Mouse (Mus musculus) neural tube, embryonic 12.5 days (tissue): Measurements from ENCODE around the gene Abcb11. TPM values are rescaled to one million over a fixed set of nuclear protein-coding genes. Genes with fewer than 3 reads are reported as not detected.
"Not testable (repeated sequence)": the region's sequence is repeated elsewhere in the genome, so short reads cannot be mapped to it uniquely, and the experiment has no call there.

Source experiments
- ATAC-seq: fragments of 200-750 bp; cut with Nextera tagmentation; 2 replicates; pipeline ENCODE4 v1.8.0; 2017; ENCODE audit warnings: low read depth, mild to moderate bottlenecking, moderate TSS enrichment, moderate library complexity; ENCODE audit not compliant: low FRiP score
- H3K27ac ChIP-seq: fragments of 300-500 bp; sonication (generic); 2 replicates; pipeline ENCODE4 v1.5.1; 2016
- H3K27me3 ChIP-seq: fragments of 300-500 bp; sonication (generic); replicated peaks from 2 replicates; pipeline ENCODE4 v1.6.1; 2016; ENCODE audit warnings: mild to moderate bottlenecking
- H3K36me3 ChIP-seq: fragments of 300-500 bp; sonication (generic); 2 replicates; pipeline ENCODE4 v1.6.1; 2016; ENCODE audit warnings: mild to moderate bottlenecking
- H3K4me1 ChIP-seq: fragments of 300-500 bp; sonication (generic); 2 replicates; pipeline ENCODE4 v1.6.1; 2016
- H3K4me2 ChIP-seq: fragments of 300-500 bp; sonication (generic); replicated peaks from 2 replicates; pipeline ENCODE4 v1.6.1; 2016; ENCODE audit warnings: mild to moderate bottlenecking
- H3K4me3 ChIP-seq: fragments of 300-500 bp; sonication (generic); 2 replicates; pipeline ENCODE4 v1.5.1; 2016
- H3K9ac ChIP-seq: fragments of 300-500 bp; sonication (generic); 2 replicates; pipeline ENCODE4 v1.6.1; 2016; ENCODE audit warnings: mild to moderate bottlenecking
- H3K9me3 ChIP-seq: fragments of 300-500 bp; sonication (generic); 2 replicates; pipeline ENCODE4 v1.6.1; 2016; ENCODE audit warnings: mild to moderate bottlenecking
- WGBS: fragments of 180-500 bp; shearing (Covaris S2); methylation state at CpG from one replicate; pipeline ENCODE4 v1.1.7; 2016; 5-methylcytosine and 5-hydroxymethylcytosine counted together
- polyA plus RNA-seq: library from polyadenylated mRNA; unstranded; fragments of >200 nt; fragmentation: Nextera tagmentation; extraction: Ambion mirVana; gene quantifications from 2 replicates; pipeline ENCODE4 v1.2.1, GENCODE M21; 2016

Abcb11 gene
- not detected in 2 replicates for polyA plus RNA-seq

DNA sequence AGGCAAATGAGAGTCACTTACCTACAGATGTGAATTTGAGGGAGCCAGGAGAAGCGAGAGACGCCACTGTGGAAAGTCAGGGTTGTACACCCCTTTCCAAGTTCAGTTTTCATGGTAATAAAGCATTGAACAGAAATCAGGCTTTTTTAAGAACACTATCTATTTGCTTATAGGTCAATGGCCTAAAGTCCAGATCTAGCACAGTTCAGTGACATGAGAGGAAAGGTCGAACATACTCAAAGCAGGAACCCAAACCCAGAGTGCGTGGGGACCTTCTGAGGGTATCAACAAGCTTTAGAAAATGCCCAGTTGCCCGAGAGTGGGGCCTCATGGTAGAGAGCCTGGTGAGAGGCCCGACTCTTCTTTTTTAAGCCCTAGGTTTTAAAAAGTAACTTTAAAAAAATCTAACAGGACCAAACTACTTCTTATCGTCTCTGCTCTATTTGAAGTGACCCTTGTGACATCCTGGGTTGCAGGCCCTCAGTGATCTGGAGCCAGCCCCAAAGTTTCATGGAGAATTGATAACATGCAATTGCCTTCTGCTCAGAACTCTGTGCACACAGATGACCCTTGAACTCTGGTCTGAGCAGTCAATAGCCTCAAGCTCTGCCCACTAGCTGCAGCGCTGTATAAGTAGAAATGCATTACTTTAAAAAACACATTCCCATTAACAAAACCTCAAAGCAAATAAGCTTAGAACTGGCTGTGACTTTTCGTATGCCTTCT lies at the start of gene Abcb11:
TSS of gene Abcb11 (minus strand) at position 121 of the 726 bp plus-strand sequence.
- ATAC-seq = no peak
- H3K9ac ChIP-seq = no peak within 1 kb of the TSS
- H3K4me1 ChIP-seq = no peaks in the 10 kb centered on the region
- H3K27ac ChIP-seq = no peak within 1 kb of the TSS
- no peaks in the 10 kb centered on the region for H3K27me3 ChIP-seq
- WGBS = 89% methylated on average over 9 of the region's 9 CpGs
- H3K4me2 ChIP-seq = no peak within 1 kb of the TSS
- H3K4me3 ChIP-seq = no peak within 1 kb of the TSS
- no peaks in the 10 kb centered on the region for H3K36me3 ChIP-seq
- no peaks in the 10 kb centered on the region for H3K9me3 ChIP-seq

DNA sequence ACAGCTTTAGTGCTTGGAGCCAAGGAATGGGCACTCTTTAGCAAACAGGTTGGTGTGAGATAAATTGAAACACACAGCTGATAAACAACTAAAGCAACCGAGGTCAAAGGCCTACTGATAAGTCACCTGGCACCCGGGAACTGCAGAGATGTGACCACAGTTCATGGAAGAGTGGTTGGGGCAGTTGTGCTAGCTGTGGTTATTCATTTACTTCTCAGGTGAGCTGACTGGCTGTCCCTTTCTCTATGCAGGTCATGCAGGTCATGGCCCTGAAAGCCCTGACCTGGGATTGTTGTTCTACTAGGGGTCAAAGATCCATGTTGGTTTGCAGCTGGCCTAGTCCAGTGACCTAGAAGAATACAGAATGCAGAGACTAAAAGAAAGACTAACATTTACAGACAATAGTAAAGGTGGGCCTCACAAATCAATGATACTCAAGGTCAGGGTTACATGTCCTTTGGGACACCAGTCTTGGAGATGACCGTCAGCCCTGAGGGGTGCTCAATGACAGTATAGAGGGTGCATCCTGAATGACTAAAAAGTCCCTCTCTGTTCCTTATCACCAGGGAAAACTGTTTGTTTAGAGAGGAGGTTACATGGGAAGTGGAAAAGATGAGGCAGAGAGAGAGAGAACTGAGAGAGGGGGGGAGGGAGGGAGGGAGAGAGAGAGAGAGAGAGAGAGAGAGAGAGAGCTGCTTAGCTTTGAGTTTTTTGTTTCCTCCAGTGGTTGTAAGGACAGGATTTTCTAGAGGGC lies 43.9 kb upstream of the Abcb11 start:
- no peak overlapping the region for H3K27ac ChIP-seq
- no peak overlapping the region for H3K4me2 ChIP-seq
- H3K9ac ChIP-seq = no peak overlapping the region
- no peaks in the 10 kb centered on the region for H3K36me3 ChIP-seq
- H3K9me3 ChIP-seq = no peaks in the 10 kb centered on the region
- H3K4me1 ChIP-seq = no peaks in the 10 kb centered on the region
- H3K4me3 ChIP-seq = no peak overlapping the region
- no peaks in the 10 kb centered on the region for H3K27me3 ChIP-seq
- ATAC-seq = no peak
- 88% methylated on average over 3 of the region's 3 CpGs for WGBS

DNA sequence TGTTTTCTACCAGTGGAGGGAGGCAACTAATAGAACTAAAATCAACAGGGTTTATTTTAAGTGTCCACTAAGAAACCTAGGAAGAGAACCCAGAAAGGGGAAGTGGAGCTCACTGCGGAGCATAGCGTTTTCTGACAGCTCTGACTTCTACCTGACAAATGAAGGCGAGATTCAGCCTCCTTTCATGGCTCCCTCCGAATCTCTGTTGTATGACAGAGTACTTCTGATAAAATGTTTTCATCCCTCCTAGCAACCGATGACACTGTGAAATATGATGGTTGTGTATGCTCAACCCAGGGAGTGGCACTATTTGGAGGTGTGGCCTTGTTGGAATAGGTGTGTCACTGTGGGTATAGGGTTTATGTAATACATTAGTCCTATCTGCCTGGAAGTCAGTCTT lies 40.4 kb upstream of the Abcb11 start:
- Histone ChIP-seq H3K4me2 (no peak overlapping the region), H3K9ac (no peak overlapping the region), H3K27ac (no peak overlapping the region), H3K4me1 (no peaks in the 10 kb centered on the region), H3K36me3 (no peaks in the 10 kb centered on the region), H3K9me3 (no peaks in the 10 kb centered on the region), H3K27me3 (no peaks in the 10 kb centered on the region), H3K4me3 (no peak overlapping the region)
- ATAC-seq = no peak
- 90% methylated on average over 5 of the region's 5 CpGs for WGBS

DNA sequence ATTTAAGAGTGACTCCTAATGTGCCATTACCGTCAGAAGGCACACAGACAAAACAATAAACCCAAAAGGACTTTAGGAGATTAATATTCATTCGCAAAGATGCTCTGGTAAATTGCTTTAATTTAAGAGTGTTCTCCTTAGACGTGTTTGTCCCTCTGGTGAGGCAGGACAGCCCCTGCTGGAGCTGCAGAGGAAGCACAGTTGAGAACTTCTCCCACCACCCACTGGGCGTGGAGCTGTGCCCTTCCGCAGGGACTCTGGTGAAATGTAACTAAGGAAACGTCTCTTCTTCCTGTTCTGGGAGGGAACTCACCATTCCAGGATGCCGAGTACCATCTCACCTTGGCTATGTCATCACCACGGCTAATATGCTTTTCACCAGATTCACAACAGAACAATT lies 39.3 kb upstream of the Abcb11 start:
- Histone ChIP-seq H3K9ac (no peak overlapping the region), H3K9me3 (no peaks in the 10 kb centered on the region), H3K27me3 (no peaks in the 10 kb centered on the region), H3K27ac (no peak overlapping the region), H3K4me3 (no peak overlapping the region), H3K4me2 (no peak overlapping the region), H3K4me1 (no peaks in the 10 kb centered on the region), H3K36me3 (no peaks in the 10 kb centered on the region)
- WGBS = 49% methylated on average over 8 of the region's 8 CpGs
- no peak for ATAC-seq

DNA sequence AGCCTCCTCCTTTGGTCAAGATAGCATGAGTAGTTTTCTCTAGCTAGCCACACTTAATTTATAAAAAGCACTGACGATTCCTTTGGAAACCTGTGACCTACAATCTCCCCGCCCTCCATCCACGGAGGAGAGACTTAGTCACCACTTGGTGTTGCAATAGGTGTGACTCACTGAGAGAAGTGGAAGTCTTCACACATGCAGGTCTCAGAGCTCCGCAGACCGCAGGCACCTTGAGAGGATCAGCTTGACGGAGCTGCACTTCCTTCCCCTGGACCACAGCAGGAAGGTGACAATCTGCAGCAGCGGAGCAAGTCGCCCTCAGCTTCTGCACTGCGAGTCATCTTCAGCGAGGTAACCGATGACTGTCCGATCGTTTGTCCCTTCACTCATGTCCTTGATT lies 37.9 kb upstream of the Abcb11 start, which contains the start of gene Dhrs9:
TSS of gene Dhrs9 (plus strand) at position 165 of the 400 bp plus-strand sequence.
- H3K4me3 ChIP-seq = no peak within 1 kb of the TSS
- H3K27me3 ChIP-seq = no peaks in the 10 kb centered on the region
- WGBS = 83% methylated on average over 13 of the region's 13 CpGs
- H3K4me2 ChIP-seq = no peak within 1 kb of the TSS
- no peak within 1 kb of the TSS for H3K9ac ChIP-seq
- H3K9me3 ChIP-seq = no peaks in the 10 kb centered on the region
- no peak for ATAC-seq
- H3K36me3 ChIP-seq = no peaks in the 10 kb centered on the region
- H3K27ac ChIP-seq = no peak within 1 kb of the TSS
- H3K4me1 ChIP-seq = no peaks in the 10 kb centered on the region

DNA sequence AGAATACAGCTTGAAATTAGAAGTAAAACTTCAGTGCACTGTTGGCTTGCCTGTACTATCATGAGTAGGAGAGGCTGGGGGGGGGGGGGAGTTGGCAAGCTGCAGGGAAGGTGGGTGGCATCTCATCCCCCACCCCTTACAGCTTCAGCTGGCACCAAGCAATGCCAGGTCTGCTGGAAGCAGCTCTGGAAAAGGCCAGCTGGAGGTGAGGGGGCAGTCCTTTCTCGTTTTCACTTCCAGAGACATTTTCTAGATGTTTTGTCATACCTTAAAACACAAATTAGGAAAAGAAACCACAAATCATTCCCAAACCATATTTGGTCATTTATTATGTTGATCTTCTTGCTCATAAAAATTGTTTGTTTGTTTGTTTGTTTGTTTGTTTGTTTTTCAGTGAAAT lies 37.4 kb upstream of the Abcb11 start:
- ATAC-seq = no peak
- no peaks in the 10 kb centered on the region for H3K36me3 ChIP-seq
- no peaks in the 10 kb centered on the region for H3K9me3 ChIP-seq
- H3K9ac ChIP-seq = no peak overlapping the region
- no peak overlapping the region for H3K4me2 ChIP-seq
- H3K27ac ChIP-seq = no peak overlapping the region
- whole genome bisulfite sequencing = 79% methylated on average over 1 of the region's 1 CpGs
- H3K4me1 ChIP-seq = no peaks in the 10 kb centered on the region
- no peaks in the 10 kb centered on the region for H3K27me3 ChIP-seq
- no peak overlapping the region for H3K4me3 ChIP-seq

DNA sequence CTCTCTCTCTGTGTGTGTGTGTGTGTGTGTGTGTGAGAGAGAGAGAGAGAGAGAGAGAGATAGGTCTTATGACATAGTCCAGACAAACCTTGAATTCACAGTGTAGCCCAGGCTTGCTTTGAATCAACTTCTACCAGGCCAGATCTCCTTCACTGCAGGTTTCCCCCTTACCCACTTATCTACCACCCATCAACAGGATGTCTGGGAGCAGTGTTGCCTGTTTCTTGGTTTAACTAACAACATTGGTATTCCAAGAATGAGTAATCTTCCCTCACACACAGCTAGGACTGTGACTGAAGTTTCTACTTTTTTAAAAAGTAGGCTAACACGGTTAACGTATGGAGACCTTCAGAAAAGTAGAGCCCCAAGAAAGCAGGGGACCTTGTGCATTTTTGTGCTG lies 34.4 kb upstream of the Abcb11 start:
- H3K27ac ChIP-seq = no peak overlapping the region
- H3K4me1 ChIP-seq = no peaks in the 10 kb centered on the region
- H3K9me3 ChIP-seq = no peaks in the 10 kb centered on the region
- no peaks in the 10 kb centered on the region for H3K36me3 ChIP-seq
- no peak for ATAC-seq
- no peak overlapping the region for H3K4me3 ChIP-seq
- no peak overlapping the region for H3K9ac ChIP-seq
- no peaks in the 10 kb centered on the region for H3K27me3 ChIP-seq
- no peak overlapping the region for H3K4me2 ChIP-seq
- WGBS = 89% methylated on average over 2 of the region's 2 CpGs

DNA sequence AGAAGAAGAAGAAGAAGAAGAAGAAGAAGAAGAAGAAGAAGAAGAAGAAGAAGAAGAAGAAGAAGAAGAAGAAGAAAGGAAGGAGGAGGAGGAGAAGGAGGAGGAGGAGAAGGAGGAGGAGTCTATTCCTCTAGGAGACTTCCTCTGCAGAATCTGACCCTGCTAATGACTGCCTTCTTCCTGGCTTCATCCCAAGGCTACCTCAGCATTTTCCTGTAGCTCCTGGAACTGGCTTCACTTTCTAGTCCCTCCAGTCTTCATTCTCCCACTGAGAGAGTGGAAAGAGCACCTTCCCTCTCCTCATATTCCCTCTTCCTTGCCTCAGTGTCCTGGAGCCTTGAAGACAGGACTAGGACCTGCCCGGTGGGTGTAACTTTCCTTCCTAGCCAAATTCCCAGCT lies 22.9 kb upstream of the Abcb11 start:
- Histone ChIP-seq H3K27ac (no peak overlapping the region), H3K4me3 (no peak overlapping the region), H3K4me2 (no peak overlapping the region), H3K4me1 (no peaks in the 10 kb centered on the region), H3K27me3 (no peaks in the 10 kb centered on the region), H3K36me3 (no peaks in the 10 kb centered on the region), H3K9me3 (no peaks in the 10 kb centered on the region), H3K9ac (no peak overlapping the region)
- ATAC-seq = no peak
- 92% methylated on average over 1 of the region's 1 CpGs for WGBS

DNA sequence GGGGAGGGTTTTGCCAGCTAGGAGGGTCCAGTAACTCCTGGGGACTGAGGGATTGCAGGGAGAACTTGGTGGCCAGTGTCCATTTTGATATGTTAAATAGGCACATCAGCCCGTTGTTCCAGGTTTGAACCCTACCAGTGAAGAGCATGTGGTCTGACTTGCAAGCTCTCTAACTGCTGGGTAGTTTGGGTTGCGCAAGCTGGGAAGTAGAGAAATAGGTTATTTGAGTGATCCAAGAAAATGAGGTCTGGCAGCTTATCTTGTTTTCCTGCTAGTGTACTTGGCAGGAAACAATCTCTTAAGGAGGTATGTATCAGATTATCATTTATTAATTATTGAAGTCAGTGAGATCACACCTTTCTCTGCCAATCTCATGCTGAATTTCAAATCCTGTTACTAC lies 22.4 kb upstream of the Abcb11 start:
- no peak for ATAC-seq
- H3K27ac ChIP-seq = no peak overlapping the region
- H3K36me3 ChIP-seq = no peaks in the 10 kb centered on the region
- H3K9ac ChIP-seq = no peak overlapping the region
- no peaks in the 10 kb centered on the region for H3K9me3 ChIP-seq
- no peak overlapping the region for H3K4me2 ChIP-seq
- H3K27me3 ChIP-seq = no peaks in the 10 kb centered on the region
- no peak overlapping the region for H3K4me3 ChIP-seq
- 85% methylated on average over 2 of the region's 2 CpGs for WGBS
- H3K4me1 ChIP-seq = no peaks in the 10 kb centered on the region

DNA sequence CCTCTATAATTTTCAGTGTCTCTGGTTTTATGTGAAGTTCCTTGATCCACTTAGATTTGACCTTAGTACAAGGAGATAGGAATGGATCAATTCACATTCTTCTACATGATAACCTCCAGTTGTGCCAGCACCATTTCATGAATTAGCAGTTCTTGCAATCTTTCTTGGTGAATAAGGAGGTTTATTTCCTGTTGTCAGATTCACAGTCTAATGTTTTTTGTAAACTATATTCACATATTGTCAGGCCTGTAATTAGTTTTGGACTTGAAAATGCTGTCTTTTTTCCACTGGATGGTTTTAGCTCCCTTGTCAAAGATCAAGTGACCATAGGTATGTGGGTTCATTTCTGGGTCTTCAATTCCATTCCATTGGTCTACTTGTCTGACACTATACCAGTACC lies 13.0 kb upstream of the Abcb11 start:
- peak; percentile 100 for ATAC-seq
- H3K4me1 ChIP-seq, H3K36me3 ChIP-seq, H3K9me3 ChIP-seq, H3K4me3 ChIP-seq, H3K4me2 ChIP-seq, H3K27me3 ChIP-seq, H3K9ac ChIP-seq, H3K27ac ChIP-seq: not testable (repeated sequence)

DNA sequence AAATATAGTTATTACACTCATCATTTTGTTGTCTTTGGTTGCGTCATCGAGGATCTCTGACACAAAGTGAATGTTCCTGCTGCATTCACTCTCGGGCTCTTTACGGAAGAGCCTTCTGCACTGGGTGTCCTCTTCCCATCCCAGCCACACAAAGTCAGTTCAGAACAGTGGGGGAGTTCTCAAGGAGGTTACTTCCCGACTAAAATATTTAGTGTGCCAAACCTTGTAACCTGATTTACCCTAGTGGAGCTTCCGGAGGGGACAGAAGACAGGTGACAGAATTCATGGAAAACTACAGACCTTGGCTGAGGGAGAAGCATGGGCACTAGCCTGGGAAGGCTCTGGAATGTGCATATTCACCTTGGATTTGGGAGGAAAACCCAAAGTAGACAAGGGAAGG lies 910 bp downstream of the Abcb11 start:
- Histone ChIP-seq H3K36me3 (no peaks in the 10 kb centered on the region), H3K4me2 (no peak overlapping the region), H3K27ac (no peak overlapping the region), H3K9ac (no peak overlapping the region), H3K27me3 (no peaks in the 10 kb centered on the region), H3K9me3 (no peaks in the 10 kb centered on the region), H3K4me3 (no peak overlapping the region), H3K4me1 (no peaks in the 10 kb centered on the region)
- 91% methylated on average over 6 of the region's 6 CpGs for WGBS
- no peak for ATAC-seq

DNA sequence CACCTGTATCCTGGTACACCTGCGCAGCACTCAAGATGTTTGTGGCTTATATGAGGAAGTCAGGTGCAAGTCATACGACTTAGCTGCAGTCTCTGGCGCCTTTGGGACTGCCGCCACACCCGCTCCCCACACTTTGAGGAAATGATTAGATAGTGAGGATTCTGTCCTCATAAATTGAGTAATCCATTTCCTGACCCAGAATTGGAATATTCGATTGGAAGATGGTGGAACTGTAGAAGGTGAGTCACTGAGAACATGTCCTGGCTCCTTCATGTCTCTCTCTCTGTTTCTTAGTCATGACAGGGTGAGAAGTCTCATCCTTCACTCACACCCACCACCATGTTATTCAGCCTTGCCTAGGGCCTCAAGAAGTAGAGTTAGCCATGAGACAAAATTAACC lies 10.9 kb downstream of the Abcb11 start:
- not testable (repeated sequence) for H3K27ac ChIP-seq, H3K4me1 ChIP-seq, ATAC-seq, H3K36me3 ChIP-seq, H3K9me3 ChIP-seq, H3K27me3 ChIP-seq, H3K4me2 ChIP-seq, H3K9ac ChIP-seq, H3K4me3 ChIP-seq
- 95% methylated on average over 6 of the region's 6 CpGs for WGBS
